Mouse (Mus musculus): ENCODE measurements around the gene Ddx39.

Ddx39 gene

GRCm38 (mm10) chr8:83715031-83715690, at the start of gene Ddx39:
TSS of gene Ddx39 (plus strand) at chr8:83715177.
- DNase-seq (ENCODE audit: low spot score) = peak; percentile 98

DNA sequence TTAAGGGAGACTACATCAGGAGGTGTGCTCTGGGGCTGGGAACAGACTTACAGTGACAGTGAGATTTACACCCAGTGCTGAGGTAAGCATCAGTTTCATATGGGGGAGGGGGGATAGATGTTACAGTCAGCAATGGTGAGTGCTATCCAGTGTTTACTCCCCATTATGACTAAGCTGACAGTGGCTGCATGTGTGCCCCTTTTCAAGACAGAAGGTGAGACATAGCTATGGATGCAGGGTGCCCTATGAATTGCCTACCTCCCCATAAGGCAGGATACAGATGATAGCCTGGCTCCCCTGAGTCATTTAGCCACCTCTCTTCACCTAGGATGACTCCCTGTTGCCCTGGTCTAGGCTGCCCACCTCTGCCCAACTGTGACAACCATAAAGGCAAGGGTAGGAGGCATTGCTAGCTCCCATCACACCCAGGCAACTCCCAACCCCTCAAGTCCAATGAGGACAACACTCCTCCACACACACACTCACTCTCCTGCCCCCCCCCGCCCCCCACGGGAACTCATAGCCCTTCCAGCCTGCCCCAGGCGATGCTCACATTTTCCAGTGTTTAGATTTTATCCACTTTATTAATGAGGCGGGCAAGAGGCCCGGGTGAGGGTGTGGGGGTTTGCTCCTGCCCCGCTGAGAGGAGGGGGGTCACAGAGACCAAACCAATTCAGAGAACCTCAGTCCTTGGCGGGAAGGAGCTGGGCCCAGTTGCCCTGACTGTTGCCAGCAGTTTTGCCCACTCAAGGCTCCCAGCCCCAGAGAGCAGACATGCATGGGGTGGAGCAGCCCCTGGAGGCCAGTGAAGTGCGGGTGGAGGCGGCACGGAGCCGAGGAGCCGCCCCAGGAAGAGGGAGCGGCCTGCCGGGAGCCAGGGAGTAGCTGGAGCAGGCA, 48.8 kb upstream of the Ddx39 start, which contains the start of gene Ptger1:
Gene Ptger1, plus strand, starts transcription at position 710 of the 897 bp plus-strand sequence.
- no peak for DNase-seq (ENCODE audit: low spot score)

GRCm38 (mm10) chr8:83666866-83667234, 48.1 kb upstream of the Ddx39 start:
- no peak for DNase-seq (ENCODE audit: low spot score)

DNA sequence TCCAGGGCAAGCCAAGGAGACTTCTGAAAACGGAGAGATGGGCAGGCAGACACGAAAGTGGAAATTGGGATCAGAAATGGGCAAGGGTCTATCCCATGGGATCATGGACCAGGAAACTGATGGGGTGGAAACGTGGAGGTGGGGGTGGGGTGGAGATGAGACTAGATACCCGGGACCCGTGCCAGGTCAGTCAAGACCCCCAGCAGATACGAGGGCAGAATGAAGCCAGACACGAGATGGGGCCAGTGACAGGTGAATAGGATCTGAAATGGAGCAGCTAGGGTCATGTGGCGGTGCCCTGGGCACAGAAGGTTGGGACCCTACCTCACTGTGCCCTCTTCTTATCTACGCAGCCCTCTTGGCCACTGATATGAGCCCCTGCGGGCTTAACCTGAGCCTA, 47.5 kb upstream of the Ddx39 start:
- DNase-seq (ENCODE audit: low spot score) = no peak

DNA sequence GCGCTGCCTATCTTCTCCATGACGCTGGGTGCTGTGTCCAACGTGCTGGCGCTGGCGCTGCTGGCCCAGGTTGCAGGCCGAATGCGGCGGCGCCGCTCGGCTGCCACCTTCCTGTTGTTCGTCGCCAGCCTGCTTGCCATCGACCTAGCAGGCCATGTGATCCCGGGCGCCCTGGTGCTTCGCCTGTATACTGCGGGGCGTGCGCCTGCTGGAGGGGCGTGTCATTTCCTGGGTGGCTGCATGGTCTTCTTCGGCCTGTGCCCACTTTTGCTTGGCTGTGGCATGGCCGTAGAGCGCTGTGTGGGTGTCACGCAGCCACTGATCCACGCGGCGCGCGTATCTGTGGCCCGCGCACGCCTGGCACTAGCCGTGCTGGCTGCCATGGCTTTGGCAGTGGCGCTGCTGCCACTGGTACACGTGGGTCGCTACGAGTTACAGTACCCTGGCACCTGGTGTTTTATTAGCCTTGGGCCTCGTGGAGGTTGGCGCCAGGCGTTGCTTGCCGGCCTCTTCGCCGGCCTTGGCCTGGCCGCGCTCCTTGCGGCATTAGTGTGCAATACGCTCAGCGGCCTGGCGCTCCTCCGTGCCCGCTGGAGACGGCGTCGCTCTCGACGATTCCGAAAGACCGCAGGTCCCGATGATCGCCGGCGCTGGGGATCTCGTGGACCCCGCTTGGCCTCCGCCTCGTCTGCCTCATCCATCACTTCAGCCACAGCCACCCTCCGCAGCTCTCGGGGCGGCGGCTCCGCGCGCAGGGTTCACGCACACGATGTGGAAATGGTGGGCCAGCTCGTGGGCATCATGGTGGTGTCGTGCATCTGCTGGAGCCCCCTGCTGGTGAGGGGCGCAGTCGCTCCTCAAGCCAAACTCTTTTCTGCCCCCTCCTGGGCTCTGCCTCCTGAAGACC, 46.7 kb upstream of the Ddx39 start:
- DNase-seq (ENCODE audit: low spot score) = peak; percentile 61

DNA sequence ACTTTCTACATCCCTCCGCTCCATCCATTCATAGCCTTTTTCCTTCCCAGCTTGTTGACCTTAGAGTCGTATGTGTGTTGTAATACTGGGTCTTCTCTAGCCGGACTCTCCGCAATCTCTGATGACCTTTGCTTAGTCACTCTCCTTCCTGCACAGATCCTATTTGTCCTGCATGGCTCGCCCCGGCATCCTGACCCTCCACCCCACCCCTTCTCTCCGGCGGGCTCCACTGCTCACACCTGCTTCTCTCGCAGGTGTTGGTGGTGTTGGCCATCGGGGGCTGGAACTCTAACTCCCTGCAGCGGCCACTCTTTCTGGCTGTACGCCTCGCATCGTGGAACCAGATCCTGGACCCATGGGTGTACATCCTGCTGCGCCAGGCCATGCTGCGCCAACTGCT, 46.0 kb upstream of the Ddx39 start:
- peak; percentile 50 for DNase-seq (ENCODE audit: low spot score)

DNA sequence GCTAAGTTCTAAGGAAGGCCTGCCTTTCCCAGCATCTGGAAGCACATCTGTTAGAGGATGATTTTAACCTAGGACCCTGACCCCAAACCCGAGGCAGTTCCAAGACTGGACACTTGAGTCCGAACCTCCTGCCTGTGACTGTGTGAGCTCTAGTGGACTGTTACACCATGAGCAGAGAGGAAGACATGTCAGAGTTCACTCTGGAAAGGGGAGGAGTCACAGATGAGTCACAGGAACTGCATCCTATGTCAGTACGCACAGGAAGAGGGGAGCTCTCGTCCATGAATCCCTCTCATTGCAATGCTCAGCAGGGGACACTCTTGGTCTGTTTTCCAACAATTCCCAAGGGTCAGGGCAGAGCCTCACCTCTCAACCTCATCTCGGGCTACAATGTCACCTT, 42.0 kb upstream of the Ddx39 start:
- DNase-seq (ENCODE audit: low spot score) = no peak

DNA sequence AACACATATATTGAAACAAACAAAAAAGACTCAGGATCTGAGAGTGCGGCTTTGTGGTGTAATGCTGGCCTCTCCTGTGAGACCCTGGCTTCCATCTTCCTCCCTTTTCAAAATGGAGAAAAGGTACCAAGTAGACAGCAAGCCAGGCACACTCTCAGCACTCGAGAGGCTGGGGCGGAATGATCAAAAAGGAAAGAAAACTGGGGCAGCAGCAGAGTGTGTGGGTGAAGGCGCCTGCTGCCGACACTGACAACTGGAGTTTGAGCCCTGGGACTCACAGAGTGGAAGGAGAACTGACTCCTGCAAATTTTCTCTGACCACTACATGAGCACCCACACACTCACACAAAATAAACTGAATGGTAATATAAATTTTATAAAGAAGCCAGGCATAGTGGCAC, 40.5 kb upstream of the Ddx39 start:
- no peak for DNase-seq (ENCODE audit: low spot score)

DNA sequence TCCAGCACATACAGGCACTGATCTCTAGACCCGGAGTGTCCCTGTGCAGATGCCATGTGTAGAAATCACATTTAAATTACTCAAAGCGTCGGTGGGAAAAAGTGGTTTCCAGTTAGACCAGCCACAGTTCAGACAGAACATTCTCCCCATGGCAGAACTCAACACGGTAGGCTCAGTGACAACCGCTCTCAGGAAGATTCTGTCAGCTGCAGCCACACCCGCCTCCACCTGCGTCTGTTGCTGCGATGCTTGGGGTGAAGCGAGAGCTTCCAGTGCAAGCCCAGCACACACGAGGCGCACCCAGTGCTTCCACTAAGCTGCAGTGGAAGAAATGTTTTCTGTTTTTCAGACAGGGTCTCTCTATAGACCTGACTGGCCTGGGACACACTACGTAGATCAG, 35.1 kb upstream of the Ddx39 start:
- DNase-seq (ENCODE audit: low spot score) = no peak

DNA sequence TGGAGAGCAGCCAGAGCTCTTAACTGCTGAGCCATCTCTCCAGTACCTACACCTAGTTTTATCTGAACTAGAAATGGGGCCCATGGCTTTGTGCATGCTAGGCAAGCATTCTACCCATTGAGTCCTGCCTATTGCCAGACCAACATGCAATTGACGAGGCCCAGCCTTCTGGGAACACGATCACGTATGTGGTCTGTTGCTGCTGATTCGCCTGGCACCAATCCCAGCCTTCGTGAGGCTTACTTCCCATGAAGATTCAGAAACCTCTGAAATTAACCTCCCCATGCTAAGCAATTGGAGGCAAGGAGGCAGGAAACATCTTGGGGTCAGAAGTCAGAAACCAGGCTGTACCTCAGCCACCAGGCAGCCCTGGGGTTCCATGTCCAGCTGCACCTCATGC, 34.4 kb upstream of the Ddx39 start:
- DNase-seq (ENCODE audit: low spot score) = no peak

DNA sequence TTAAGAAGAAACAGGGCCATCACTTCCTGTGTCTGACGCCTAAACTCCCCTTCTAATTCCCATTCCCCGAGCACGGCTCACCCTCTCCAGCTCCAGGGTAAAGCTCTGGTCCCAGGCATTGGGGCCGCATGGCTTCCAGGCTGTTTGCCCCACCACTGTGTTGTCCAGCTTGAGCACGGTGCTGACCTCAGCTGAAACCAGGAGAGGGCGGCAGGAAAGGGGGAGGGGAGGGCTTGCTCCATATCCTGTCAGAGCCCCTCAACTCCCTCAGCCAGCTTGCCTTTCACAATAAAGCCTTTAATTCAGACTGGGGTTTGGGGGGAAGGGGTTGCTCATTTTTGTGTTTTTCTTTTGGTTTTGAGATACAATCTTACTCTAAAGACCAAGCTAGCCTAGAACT, 33.9 kb upstream of the Ddx39 start:
- peak; percentile 68 for DNase-seq (ENCODE audit: low spot score)

GRCm38 (mm10) chr8:83684517-83684916, 30.5 kb upstream of the Ddx39 start:
- DNase-seq (ENCODE audit: low spot score) = no peak

DNA sequence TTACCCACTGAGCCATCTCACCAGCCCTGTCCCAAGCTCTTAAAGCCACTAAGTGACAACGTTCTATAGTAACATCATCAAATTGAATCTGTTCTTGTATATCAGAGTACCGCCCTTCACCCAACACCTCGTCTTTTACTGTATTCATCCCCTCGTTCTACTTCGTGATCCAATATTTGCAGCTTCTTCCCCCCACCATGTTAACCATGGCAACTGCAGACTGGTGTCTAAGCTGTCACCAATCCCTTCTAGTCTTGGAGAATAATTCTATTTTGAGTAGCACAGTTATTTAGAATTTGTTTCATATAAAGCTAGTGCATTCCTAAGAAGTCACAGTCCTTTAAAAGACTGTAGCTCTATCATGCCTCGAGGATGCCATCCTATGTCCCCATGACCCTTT, 25.7 kb upstream of the Ddx39 start:
- no peak for DNase-seq (ENCODE audit: low spot score)

- DNase-seq (ENCODE audit: low spot score) = no peak
These were observed 21.3 kb upstream of the Ddx39 start for GRCm38 (mm10) chr8:83693609-83694236.

DNA sequence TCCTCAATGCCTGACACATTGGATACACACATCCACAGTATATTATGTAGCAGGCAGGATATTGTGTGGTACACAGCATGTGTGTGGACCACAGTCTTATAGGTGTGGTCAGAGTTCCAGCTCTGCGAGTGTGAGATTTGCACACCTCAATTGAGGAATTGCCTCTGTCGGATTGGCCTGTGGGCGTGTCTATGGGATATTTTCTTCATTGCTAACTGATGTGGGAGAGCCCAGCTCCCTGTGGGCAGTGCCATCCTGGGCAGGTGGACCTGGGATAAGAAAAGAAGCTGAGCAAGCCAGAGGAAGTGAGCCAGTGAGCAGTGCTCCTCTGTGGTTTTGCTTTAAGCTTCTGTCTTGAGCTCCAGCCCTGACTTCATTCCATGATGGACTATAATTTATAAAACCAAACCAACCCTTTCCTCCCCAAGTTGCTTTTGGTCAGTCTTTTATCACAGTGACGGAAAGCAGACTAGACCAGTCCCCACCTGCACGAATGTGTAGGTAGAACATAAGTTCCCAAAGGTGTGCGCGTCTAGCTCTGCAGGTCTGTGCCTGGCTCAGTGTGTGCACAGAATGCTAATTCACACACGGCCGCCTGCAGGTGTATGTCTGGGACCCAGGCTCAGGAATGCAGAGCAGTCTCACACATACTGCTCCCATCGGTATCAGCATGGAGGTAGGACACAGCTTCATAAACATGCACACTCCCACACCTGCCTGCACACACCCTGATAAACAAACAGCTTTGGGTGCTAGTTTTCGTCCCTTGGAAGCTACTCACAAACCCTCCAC, 20.4 kb upstream of the Ddx39 start:
- DNase-seq (ENCODE audit: low spot score) = no peak

DNA sequence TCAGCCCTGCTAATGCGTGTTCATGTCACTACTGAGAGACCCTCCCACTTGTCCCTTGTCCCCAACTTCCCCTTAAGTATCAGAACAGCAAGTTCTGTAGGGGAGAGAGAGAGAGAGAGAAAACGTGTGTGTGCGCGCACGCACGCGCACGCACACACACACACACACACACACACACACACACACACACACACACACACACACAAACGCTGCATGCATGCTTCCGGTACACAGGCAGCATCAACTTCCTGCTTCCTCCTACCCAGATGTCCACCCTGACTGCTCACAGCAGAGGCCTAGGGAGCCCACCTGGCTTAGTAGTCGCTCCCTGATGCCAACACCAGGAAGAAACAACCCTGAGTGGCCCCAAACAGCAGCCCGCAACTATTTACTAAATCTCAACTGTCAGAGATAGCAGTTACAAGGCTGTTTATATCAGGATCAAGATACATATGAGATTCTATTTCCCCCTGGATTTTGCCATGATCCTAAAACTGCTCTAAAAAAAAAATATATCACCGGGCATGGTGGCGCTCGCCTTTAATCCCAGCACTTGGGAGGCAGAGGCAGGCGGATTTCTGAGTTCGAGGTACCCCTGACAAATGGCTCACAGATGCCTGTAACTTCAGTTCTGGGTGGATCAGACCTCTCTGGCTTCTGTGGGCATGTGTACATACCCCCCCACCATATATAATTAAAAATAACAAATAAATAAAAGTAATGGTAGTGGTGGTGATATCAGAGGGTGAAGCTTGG, 19.4 kb upstream of the Ddx39 start:
- no peak for DNase-seq (ENCODE audit: low spot score)

DNA sequence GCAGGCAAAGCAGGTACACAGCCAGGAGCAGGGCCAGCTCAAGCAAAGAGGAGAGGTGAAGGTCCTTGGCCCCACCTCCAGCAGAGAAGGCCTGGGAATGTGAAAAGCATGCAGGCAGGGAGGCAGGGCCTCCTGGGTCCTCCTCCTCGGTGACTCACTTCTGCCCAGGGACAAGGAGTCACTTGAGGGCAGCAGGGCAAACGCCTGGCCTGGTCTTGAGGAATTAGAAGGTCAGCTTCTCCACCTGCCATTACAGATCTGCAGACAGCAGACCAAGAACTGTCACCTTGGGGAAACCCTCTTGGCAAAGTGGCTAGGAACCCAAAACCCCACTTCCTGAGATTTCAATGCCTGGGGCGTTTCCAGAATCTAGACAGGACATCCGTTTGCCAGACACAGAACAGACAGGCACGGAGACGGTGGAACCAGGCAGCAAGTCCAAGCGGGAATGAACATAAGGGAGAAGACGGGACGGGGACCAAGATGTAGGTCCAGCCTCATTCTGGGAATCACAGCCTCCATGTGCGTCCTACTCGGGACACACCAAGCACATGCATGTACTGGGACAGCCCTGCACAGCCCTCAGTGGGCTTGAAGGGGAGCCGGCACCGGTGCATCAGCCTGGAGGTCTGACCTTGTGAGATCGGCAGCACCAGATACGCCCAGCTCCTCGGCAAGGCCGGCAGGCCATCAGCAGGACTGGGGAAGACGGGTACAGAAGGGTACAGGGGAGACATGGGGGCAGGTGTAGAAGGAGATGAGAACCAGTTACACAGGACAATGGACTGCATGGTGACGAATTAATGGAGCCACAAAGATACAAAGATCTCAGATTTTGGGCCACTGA, 17.4 kb upstream of the Ddx39 start:
- DNase-seq (ENCODE audit: low spot score) = peak; percentile 74

GRCm38 (mm10) chr8:83698291-83698660, 16.7 kb upstream of the Ddx39 start:
- no peak for DNase-seq (ENCODE audit: low spot score)

DNA sequence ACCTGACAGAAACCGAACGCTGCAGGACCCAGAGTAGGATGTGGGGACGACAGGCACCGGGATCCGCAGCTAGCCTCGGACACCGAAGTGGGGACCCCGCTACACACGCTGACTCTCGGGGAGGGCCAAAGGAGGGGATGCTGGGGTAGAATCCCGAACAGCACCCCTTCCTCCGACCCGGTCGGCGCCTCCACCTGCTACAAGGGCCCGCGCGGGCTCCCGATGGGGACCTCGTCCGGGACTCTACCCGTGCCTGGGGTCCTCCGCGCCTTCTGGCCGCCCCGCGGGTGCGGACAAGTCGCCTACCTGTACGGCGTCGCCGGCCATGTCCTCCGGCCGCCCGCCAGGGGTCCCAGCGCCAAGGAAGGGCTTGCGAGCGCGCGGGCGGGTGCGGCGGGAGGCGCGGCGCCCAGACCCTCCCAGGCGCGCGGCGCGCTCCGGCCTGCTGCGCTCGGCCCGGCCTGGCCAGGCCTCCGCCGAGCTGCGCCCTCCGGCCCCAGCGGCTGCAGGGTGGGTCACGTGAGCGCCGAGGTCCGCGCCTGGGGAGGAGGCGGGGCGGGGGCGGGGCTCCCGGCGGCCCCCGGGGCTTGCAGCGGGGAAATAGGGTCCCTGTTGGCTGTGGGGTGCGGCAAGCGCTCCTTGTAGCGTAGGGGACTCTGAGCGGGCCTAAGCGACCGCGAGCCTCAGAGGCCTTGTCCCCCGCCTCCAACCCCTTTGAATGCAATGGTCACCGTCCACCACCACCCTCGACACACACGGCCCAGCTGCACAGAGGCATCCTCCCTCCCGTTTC, 16.1 kb upstream of the Ddx39 start, which contains the start of gene Pkn1:
Gene Pkn1, minus strand, starts transcription at position 519 of the 793 bp plus-strand sequence.
- peak; percentile 89 for DNase-seq (ENCODE audit: low spot score)
